Mouse (Mus musculus): ENCODE results near the gene Pgghg.

Gene Pgghg

DNA sequence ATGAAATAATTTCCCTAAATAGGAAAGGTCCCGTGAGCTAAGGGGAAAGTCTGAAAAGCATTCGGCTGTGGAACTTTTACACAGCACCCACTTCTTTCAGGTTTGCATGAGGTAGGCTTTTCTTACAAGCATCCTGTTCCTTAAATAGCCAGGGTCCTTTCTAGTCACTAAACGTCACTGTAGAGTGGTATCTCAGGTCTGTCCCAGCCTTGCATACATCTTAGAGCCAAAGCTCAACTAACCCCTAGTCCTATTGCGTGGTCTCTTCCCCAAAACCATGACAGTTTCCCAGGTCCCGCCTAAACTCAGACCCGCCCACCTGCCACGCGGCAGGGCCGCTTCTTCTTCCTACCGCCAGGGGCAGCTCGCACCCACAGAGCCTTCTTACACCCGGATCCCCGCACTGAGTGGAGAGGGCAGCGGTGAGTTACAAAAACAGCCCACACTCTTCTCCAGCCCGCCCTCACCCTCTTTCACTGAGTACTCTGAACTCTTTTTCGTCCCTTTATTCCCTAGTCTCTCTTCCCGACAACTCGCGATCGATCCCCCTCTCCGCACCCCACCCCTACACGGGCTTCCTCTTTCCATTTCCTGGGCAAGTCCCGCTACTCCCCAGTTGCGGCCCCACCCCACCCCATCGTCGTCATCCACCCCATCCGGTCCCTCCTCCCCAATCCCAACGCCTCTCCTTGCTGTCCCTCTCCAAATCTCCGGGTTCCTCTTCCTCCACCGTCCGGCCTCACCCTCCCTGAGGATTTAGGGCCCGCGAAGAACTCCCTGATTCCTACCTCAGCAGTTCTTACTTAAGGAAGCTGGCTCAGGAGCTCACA is at the start of gene Pgghg:
Gene Pgghg, plus strand, starts transcription at position 170 of the 830 bp plus-strand sequence.
- in situ Hi-C loops (cut with MboI, MseI): no loop called here

DNA sequence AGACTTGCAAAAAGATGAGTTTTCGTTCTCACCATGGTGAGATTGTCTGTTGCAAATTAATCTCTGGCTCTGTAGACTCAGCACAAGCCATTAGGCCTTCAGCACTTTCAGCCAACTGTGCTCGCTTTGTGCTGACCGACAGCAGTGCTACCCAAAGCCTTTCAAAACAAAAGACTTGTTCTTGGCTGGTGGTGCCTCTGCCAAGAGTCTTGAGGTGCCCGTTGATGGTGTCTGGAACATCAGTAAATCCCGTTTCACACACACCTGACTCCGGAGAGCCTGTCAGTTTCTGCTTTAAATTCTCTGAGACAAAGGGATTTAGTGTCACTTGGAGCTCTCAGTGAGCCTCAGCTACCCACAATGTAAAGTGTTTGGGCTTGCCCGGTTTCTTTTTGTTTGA is 47.2 kb upstream of the Pgghg start:
- in situ Hi-C loops (cut with MboI, MseI): no loop called here

DNA sequence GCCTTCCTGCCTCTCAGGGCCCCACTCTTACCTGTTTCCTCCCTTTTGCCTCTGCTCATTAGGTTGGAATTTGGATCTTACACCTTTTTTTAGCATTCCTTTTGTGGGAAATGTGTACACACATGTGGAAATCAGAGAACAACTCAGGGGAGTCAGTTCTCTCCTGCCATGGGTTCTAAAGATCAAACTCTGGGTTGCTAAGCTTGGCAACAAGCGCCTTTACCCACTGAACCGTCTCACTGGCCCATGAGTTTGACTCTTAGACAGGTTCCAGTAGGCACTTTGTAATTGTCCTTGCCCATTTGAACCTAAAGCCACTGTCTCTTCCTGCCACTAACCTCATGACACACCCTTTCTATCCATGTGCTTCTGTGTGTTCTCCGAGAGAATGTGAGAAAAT is 46.6 kb upstream of the Pgghg start:
- in situ Hi-C loops (cut with MboI, MseI): no loop called here

DNA sequence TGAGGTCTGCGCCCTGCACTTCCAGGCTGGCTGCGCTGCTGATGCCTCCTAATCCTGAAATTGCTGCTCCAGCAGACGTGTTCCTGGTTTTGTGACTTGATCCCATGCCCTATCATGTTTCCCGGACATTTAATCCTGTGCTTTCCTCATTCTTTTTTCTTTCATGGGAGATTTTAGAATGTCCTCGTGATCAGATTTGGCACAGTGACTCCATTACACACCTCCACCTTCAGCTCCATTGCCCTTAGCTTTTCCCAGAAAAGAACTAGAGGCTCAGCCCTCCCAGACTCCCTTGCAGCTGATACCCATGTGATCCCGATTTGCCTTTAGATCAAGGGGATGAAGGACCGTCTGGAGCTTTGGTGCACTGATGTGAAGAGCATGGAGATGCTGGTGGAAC is 43.3 kb upstream of the Pgghg start:
- in situ Hi-C loops (cut with MboI, MseI): no loop called here

DNA sequence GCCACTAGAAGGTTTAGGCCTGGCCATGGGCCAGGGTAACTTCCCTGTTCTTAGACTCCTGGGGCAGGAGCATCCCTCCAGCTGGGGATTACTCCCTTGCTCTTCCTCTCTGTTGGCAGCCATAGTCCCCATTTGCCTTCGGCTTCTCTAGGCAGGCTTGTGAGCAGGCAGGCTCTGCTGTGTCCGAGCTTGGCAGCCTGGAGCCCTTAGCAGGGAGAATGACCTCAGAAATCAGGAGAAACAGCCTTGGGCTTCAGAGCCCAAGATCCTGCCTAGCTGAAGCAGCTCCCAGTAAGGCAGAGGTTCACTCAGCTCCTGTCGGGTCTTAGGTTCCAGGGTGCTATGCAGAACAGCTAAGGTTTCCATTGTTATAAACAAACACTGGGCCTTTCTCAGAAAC is 42.1 kb upstream of the Pgghg start:
- in situ Hi-C loops (cut with MboI, MseI): no loop called here

DNA sequence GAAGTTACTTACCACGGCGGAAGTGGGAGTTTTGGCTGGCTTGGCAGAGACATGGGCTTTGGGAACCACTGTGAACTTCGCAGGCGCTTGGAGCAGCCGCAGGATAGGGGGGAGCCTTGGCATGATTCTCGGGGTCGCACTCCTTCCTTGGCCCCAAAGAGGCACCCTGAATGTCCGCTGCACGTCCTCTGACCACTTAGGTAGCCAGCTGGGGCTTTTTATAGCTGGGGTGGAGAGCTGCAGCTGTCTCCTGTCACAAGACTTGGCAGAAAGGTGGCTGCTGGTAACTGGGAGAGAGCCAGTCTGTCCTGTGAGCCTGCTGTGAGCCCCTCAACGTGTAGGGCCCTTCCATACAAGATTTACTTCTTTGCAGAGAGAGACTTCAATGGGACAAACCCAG is 41.0 kb upstream of the Pgghg start, which contains the start of gene Cox8b:
Gene Cox8b, minus strand, starts transcription at position 227 of the 400 bp plus-strand sequence.
- in situ Hi-C loops (cut with MboI, MseI): loop anchor here (5.0 kb wide), 1 partner anchor 58 kb away; no protein-coding TSS in a partner anchor

DNA sequence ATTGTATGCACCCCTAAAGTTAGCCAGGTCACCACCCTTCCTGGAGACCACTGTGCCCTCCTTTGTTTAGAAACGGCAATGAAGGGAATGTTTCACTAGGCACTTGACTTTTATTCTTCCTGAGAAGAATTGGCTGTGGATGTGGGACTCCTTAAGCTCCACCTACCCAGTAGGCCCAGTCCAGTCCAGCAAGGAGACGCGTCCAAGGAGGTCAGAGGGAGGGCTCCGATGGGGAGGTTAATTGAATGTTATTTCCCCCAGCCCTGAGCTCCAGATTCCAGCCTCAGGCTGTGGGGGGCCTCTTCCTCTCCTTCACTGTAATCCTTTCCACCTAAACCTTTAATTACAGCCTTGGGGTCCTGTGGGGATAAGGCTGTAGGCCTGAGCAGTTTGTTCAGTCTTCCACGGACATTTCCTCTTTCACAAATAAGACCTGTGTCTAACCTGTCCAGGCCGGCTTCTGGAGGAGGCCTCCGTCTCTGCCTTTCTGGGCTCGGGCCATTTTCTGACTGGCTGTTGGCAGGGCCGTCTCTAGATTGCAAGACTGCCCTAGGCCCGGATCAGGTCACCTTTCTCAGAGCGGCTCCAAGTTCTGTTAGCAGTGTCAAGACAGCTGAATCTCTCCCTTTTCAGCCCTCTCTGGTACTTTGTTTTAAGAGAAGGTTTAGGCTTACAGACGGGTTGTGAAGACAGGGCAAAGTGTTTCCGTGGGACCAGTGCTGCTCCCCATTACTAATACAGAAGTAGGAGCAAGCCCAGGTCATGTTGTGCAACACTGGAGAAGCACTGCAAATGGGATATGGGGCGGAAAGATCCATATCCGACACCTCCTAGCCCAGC is 38.9 kb upstream of the Pgghg start:
- in situ Hi-C loops (cut with MboI, MseI): loop anchor here (5.0 kb wide), 1 partner anchor 60 kb away; no protein-coding TSS in a partner anchor

DNA sequence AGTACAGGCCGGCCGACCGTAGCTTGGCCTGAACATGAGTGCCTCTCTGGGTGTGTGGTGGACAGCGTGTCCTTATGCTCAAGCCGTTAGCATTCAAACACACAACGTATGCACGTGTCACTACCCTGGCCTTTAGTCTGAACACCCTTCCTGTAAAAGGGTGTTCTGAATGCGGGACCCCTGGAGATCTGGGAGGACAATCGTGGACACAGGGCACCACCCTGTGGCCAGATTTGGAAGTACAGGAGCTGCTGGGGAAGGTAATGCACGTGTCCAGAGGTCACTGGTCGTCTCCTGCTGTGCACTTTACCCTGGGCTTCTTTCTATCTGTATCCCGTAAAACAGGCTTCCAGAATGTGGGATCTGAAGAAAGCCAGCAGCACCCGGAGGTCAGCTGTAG is 38.0 kb upstream of the Pgghg start:
- in situ Hi-C loops (cut with MboI, MseI): loop anchor here (5.0 kb wide), 1 partner anchor 61 kb away; no protein-coding TSS in a partner anchor

DNA sequence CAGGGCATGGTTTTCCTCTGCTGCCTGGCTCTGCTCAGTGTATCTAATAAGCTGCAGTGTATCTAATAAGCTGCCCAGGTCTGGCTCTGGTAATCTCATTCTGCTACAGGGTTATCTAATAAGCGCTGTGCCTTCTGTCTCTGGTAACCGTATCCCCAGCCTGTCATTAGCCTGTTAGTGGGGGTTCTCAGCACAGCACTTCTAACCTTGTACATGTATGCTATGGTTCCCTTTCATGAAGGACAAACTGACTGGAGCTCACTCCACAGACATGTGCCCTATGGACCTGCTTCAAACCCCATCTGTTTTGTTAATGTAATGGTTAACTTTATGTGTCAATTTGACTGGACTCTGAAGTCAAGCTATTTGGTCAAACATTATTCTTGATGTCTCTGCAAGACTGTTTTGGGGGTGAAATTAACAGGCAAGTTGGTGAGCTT is 35.5 kb upstream of the Pgghg start:
- in situ Hi-C loops (cut with MboI, MseI): no loop called here

DNA sequence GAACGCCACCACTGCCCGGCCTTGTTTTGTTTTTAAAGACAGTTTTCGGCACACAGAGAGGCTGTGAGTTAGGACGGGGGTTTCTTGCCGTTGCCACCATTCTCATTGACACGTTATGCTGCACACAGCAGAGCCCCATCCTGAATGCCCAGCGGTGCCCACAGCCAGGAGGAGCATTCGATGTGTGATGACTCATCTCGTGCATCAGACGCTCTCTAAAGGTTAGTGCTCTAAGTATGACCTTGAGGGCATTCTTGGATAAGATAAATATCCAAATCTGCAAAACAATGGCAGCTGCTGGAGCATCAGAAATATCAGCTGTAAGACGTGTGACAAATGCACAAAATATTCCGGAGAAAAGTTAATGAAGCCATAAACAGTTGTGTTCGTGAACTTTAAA is 34.1 kb upstream of the Pgghg start:
- in situ Hi-C loops (cut with MboI, MseI): no loop called here

DNA sequence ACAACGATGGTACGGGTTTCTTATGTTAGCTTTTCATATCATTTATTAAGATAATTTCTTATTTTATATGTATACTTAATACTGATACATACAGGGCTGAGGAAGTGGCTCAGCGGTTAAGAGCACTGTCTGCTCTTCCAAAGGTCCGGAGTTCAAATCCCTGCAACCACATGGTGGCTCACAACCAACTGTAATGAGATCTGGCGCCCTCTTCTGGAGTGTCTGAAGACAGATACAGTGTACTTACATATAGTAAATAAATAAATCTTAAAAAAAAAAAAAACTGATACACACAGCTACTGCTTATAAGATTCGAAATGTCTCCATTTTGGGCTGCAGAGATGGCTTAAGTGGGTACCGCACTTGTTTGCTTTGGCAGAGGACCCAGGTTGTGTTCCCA is 33.5 kb upstream of the Pgghg start:
- in situ Hi-C loops (cut with MboI, MseI): no loop called here

DNA sequence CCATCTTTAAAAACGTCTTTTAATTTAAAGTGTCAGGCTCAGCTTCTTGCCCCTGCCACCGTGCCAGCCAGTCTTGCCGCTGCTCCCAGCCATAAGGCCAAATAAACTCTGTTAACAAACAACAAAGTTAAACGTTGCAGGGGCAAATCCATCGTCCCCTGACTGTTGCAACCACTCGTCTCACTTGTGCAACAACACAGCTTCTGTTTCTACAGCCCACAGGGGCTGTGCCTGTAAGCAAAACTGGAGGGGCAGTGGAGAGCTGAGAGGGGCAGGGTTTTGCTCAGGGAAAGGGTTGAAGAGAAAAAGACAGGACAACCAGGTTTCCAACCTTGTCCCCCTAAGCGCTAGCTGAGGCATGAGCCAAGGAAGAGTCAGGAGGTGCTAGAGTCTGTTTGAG is 33.0 kb upstream of the Pgghg start:
- in situ Hi-C loops (cut with MboI, MseI): no loop called here

DNA sequence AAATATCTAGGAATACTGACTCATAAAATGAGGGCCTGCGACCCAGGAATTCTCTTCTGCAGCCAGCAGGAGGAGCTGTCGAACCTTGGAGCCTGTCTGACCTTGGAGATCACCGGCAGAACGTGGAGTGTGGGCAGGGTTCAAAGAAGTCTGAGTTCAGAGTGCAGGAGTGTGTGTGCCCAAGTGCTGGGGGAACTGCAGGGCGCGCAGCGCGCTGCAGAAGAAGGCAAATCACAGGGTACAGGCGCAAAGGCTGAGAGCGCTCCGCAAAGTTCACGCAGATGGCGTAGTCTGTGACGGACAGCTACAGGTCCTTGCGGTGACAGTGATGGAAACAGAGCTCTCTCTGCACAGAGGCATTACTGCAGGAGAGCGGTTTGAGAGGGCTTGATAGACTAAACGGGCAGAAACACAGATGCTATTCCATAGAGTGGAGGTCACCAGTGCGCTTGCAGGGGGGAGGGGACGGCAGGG is 32.5 kb upstream of the Pgghg start:
- in situ Hi-C loops (cut with MboI, MseI): no loop called here

DNA sequence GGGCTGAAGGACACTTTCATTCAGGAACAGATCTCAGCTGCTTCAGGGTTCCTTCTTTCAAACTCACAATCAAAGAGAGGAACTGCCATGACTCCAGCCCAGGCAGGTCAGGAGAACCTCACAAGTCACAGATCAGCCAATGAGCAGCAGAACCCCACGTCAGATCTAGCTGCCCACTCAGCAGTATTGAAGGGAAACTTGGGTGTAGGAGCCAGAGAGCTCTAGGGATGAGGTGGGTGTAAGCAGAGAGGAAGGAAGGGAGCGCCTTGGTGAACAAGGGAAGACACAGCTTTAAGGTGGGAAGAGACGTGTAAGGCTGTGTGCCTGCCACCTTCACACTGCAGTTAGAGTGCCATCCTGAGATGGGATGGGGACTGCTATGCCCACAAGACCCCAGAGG is 28.9 kb upstream of the Pgghg start:
- in situ Hi-C loops (cut with MboI, MseI): no loop called here

DNA sequence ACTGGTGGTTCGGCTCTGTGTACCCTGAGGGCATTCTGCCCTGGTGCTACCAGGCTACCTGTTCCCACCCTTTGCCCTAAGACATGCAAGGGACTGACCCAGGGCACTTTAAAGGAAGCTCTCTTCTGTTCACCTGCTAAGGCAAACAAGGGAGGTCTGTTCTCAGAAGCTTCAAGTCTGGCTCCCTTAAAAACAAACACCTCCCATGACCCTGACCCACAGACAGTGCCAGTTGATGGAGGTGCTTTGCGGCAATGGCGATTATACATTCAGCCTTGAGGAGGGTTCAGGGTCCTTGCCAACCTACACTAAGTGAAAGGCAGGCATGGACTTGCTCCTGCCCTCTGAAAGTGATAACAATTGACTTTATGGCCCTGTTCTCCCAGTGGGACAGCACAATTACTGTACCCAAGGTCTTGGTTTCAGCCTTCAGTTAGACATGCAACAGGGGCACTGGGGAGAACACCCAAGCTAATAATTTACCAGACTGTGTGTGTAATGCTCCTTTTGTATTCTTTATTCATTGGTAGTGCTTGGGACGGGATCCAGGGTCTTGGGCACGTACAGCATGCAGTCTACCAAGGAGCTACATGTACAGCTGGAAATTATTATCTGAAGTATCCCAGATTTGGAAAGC is 28.2 kb upstream of the Pgghg start:
- in situ Hi-C loops (cut with MboI, MseI): no loop called here

DNA sequence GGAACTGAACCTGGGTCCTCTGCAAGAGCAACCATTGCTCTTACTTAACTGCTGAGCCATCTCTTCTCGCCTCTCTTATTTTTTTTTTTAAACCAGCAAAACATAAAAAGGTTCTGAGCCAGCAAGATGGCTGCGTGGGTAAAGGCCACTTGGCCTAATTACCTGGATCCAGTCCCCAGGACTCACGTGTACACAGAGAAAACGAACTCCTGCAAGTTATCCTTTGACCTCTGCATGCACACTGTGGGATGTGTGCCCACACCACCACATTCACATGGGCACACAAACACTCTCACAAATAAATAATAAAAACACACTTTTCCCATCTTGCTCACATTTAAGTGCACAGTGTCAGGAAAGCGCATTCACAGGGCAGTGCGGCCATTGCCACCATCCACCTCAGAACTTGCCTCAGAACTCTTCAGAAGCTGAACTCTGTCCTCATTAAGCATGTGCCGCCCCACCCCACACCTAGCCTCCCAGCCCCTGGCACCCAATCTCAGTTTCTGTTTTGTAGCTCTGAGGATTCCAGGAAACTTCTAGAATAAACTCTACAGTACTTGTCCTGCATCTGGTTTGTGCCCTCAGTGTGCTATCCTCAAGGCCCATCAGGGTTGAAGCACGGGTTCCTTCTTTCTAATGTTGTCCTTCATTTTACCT is 27.0 kb upstream of the Pgghg start:
- in situ Hi-C loops (cut with MboI, MseI): no loop called here

DNA sequence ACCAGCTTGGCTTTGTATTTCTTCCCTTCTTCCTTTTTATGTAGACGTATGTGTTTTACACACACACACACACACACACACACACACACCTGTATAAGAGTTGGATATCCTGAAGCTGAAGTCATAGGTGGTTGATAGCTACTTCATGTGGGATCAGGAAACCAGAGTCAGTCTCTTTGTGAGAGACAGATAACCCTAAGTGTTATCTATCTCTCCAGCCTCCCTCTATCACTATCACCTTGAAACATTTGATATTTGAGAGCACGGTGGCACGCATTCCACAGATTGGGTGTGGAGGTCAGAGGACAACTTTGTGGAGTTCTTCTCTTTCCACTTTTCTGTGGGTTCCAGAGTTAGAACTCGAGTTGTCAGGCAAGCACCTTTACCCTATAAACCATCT is 21.3 kb upstream of the Pgghg start:
- in situ Hi-C loops (cut with MboI, MseI): no loop called here

DNA sequence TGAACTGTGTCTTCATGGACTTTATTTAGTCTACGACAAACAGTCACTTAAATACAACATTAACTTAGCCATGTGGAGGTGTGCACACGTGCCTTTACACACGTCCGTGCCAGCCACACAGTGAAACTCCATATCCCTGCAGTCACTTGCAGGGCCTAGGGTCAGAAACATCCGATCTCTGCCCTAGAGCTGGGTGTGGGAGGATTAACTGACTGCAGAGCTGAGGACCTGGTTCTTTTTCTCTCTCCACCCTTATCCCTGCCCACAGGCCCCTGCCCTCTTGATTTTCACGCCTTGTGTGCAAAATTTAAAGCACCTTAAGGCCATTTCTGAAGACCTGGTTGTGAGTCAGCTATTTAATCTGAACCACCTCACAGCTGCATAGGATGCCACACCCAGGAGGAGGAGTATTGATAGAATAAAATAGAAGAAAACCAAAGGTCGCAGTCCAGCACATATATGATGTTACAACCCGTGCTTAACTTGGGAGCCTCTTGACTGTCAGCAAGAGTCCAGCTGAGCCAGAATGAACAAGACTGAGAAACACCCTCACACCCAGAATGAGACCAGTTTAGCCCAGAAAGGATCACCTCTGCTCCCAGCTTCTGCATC is 20.7 kb upstream of the Pgghg start, which contains the start of gene Nlrp6:
Gene Nlrp6, plus strand, starts transcription at position 485 of the 612 bp plus-strand sequence.
- in situ Hi-C loops (cut with MboI, MseI): no loop called here

DNA sequence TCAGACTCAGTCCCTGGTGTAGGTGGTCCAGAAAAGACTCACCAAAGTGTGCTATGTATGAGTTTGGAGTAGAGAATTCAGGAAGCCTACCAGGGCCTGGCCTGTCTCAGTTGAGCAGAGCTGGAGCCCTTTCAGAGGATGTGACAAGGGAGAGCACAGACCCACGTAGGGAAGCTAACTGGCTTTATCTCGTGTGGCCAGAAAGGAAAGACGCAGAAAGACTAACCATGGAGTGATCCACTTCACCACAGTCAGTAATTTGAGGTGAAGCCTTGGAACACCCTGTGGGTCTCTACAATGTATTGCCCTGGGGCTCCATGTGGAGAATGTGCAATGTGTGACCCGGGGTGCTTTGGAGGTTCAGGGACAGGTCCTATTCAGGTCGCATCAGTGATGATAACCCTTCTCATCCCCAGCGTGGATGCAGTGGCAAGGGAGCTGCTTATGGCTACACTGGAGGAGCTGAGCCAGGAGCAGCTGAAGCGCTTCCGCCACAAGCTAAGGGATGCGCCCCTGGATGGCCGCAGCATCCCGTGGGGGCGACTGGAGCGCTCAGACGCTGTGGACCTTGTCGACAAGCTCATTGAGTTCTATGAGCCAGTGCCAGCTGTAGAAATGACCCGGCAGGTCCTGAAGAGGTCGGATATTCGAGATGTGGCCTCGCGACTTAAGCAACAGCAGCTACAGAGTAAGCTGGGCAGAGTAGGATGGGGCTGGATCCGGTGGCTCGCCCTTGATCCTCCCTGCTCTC is 19.8 kb upstream of the Pgghg start:
- in situ Hi-C loops (cut with MboI, MseI): no loop called here

DNA sequence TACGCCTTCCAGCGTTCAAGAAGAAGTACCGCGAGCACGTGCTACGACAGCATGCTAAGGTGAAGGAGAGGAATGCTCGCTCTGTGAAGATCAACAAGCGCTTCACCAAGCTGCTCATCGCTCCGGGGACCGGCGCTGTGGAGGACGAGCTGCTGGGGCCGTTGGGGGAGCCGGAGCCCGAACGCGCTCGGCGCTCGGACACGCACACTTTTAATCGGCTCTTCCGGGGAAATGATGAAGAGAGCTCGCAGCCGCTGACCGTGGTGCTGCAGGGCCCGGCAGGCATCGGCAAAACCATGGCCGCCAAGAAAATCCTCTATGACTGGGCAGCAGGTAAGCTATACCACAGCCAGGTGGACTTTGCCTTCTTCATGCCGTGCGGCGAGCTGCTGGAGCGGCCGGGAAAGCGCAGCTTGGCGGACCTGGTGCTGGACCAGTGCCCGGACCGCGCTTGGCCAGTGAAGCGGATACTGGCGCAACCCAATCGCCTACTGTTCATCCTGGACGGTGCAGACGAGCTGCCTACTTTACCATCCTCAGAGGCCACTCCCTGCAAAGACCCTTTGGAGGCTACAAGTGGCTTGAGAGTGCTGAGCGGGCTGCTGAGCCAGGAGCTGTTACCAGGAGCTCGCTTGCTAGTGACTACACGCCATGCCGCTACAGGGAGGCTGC is 18.7 kb upstream of the Pgghg start:
- in situ Hi-C loops (cut with MboI, MseI): no loop called here
